Mouse (Mus musculus): Measurements from ENCODE around the gene Cdh22. TPM values are rescaled to one million over a fixed set of nuclear protein-coding genes. Genes with fewer than 3 reads are reported as not detected.

Cdh22 gene
- total RNA-seq, 2 experiments from 2014 or later = 1.4 to 1.7 TPM

DNA sequence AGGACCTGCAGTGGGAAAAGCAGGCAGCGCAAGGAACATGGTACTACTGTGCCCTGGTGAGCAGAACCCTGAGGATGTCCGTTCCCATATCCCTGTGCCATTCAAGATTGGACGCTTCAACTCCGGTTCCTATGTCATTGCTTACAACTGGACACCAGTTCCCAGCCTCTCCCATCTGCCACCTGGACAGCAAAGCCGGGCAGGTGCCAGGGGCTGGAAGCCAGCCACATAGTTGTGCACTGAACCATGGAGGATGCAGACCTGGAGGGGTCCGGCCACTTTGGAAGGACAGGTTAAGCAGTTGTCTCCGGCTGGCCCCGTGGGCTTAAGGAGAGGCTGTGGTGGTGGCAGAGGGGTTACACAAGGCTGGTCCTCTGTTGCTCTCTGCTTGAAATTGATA, 17.7 kb upstream of the Cdh22 start:
- DNase-seq (ENCODE audit: low spot score in 2 of 2) = no peak

DNA sequence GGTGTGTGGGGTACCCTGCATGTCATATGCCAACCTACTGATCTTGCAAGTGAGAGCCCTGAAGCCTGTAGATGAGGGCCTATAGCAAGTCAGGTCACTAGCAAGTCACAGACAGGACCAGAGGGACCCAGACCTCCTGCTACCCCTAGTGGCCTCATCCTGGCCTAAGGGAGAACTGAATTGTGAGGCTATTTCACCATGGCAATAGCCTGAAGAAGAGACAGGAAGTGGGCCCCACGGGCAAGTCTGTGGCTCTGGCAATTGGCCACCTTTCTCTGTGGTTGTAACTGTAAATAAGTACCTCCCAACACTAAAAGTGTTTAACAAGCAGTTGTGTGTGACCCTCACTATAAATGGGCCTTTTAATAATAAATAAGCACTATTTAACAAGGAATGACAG, 16.2 kb upstream of the Cdh22 start:
- DNase-seq (ENCODE audit: low spot score in 2 of 2) = no peak

DNA sequence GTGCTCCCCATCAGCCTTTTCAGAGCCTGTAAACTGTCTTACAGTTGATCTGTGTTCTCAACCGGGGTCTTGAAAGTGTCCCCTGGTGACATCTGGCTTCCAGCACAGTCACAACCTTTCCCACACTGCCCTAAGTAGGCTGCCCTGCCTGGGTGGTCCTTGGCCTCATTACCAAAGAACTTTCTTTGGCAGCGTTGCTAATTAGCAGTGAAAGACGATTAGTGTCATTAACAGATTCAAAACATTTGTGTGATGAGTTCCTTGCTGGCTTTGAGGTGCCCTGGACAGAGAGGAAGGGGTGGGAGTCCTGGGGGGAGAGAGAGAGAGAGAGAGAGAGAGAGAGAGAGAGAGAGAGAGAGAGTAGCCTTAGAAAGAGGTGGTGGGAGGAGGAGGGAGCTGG, 14.3 kb upstream of the Cdh22 start:
- DNase-seq (ENCODE audit: low spot score in 2 of 2) = no peak

DNA sequence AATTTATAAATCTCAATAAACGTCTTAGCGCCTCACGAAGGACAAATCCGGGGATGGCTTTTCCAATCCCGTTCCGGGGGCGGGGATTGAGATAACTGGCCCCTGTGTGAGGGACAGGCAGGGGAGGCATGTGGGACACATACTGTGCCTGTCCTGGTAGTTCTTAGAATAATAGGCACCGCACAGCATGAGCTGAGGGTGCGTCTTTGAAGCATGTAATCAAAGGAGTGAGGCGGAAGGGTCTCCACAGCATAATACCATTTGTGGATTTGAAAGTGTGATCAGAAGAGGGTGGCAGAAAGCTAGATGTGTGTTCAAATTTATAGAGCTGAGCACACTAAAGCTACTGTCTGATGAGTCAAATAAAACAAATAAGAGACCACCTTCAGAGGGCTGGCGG, 11.7 kb upstream of the Cdh22 start:
- no peak for DNase-seq (ENCODE audit: low spot score in 2 of 2)

DNA sequence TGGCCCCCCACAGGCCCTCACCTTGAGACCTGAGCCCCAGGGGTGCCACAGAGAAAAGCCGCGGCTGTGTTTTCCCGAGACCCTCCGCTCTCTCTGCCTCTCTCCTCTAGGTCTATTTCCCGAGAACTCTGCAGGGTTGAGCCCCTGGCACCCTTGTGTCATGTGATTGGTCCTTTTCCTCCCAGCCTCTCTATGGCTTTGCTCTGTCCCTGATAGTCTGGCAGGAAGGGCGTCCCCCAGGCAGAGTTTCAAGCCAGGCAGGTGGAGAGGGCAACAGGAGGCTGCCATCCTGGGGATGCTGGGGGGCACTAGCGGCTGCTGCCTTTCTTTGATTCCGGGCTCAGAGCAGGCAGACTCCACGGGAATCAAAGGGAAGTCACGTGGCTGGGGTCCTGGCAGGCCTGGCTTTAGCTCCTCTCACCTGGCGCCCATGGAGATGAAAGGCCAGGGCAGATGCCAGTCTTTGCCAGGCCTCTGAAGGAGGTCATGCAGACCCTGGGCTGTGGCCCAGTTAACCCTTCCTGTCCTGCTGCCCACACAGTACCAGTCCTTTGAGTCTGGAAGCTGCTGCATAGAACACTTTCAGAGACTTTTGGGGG, 8.6 kb upstream of the Cdh22 start:
- DNase-seq (ENCODE audit: low spot score in 2 of 2) = no peak

DNA sequence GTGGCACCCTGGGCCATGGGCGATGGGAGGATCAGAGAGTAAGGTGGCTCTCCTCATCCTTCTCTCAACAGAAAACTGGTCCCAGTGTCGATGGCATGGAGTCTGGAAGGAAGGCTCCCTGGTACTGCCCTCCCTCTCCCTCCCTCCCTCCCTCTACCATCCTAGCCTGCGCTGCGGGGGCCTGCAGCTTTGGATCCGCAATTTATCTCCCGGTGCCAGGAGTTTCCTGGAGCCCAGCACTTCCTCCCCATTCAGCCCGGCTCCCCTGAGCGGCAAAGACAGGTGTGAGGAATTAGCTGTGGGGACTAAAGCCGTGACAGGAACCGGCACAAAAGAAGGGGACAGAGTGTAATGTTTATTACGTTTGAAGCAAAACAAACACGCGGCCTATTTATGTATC, 7.9 kb upstream of the Cdh22 start:
- no peak for DNase-seq (ENCODE audit: low spot score in 2 of 2)

DNA sequence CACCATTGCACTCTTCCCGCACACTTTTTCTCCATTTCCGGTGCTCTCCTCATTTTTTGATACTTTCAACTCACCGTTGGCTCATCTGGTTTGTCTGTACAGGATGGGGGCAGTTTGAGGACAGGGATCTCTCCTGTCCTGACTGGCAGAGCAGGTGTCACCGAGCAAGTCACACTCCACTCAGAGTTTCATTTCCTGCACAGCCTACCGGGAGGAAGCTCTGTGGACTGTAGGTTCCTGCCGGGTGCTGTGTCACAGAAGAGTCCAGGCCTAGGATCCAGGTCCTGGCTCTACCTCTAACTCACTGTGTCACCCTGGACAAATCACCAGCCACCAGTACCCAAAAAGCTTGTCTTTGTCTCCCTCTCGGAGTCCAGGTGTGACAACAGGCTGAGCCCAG, 7.1 kb upstream of the Cdh22 start:
- DNase-seq (ENCODE audit: low spot score in 2 of 2) = no peak

DNA sequence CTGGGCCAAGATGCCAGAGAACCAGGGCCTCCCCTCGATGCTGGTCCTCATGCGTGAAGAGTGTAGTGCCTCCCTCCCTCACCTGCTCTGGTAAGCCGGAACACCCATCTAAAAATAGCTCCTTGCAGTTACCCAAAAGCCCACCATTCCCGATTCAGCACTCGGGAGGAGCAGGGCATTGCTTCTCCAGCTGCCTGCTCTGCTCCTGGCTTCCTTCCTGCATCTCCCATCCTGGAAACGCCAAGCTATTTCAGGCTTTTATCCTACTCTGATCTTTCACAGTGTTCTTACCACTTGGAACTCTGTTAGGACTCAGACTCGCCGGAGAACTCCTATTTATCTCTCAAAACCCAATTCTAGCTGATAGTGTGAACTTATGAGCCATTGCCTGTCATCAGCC, 5.7 kb upstream of the Cdh22 start:
- no peak for DNase-seq (ENCODE audit: low spot score in 2 of 2)

DNA sequence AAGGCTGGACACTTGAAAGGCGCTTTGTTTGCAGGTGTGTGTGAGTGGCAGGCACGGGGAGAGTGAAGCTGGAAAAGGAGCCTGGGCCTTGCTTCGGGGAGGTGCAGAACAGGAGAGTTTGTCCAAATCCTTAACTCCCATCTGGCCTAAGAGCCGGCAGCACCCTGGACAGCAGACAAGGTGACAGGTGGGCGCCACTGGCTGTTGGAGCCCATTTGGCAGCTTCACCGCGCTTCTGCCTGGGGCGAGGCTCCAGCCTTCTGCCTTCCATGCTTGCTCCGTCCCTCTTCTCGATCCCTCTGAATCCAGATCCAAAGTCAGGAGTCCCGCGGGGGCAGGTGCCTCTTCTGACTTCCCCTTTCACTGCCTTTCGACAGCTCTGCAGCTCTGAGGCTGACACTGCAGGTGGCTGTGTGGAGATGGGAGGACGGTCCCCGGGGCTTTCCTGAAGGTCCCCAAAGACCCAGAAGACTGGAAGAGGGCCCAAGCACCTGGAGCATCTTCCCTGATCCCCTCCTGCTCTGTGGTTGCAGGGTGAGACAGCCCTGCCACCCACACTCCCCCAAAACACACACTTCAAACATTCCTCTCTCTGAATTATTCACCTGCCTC, 5.0 kb upstream of the Cdh22 start:
- DNase-seq (ENCODE audit: low spot score in 2 of 2) = no peak

DNA sequence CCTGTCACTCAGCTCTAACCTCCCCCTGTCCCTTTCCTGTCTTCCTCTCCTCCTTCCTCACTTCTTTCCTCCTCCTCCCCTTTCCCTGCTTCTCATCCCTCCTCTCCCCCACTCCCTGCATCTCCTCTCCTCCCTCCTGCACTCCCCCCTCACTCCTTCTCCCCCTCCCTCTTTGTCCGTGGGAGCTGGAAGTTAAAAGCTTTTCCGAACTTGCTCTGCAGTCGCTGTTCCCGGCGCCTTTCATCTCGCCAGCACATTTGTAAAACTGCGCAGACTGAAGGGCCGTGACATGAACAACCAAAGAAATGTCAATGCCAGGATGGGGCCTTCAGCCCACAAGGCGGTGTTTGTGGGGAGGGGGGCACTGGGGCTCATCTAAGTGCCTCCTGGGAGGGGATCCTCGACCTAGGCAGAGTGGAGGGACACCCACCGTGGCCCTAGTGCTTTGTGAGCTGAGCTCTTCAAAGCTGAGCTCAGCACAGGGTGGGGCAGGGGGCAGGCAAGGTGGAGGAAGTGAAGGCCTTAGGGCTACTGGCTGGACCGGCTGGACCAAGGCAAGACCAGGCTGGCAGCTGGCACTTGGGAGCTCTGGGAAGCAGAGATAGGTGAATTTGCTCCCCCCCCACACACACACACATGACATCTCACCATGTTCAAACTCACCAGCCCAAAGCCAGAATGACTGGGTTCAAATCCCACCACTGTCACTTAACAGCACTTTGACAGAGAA, 3.9 kb upstream of the Cdh22 start:
- DNase-seq (ENCODE audit: low spot score in 2 of 2) = no peak

DNA sequence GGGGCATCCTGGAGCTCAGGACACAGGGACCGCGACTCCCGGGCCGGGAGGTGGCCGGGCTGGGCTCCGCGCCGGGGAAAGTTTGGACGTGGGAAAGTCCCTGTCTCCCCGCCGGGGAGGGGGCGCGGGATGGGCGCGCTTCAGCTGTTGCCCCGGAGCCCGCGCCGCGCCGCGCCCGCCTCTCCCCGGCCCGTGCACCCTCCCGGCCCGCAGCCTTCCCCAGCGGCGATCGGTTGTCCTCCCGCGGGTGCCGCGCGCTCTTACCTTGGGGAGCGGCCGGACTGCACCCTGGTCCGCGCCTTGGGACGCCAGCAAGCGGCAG, 401 bp downstream of the Cdh22 start:
- DNase-seq (ENCODE audit: low spot score in 2 of 2) = no peak

DNA sequence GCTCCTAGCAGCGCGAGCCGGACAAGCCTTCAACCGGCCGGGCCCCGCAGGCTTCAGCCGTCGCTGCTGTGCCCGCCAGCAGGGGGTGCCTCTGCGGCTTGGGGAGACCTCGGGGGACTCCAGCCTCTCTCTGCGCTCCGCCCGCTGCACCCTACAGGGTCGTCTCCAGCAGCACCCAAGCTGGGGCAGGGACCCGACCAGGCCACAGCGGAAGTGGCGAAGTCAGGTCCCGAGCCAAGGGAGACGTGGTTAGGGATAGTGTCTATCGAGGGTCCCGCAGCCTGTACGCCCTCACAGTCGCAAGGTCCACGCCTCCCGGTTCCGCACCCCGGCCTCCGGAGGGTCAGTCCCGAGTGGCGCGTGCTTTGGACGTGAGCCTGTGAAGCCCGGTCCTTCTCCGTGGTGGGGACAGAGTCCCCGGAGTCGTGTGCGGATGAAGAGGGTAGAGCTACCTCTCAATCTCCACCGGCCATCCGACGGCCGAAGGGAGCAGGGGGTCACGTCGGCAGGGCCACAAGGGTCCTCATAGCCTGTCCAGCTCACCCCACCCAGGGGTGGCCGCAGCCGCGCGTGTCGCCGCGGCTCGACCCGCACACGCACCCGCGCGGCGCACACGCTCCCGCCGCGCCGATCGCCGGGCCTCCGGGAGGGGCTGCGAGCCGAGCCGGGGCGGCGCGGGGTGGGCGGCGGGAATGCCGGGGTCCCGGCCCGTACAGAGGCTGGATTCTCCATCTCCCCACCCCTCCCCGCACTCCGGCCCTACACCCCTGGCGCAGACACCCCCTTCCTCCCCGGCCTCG, 962 bp downstream of the Cdh22 start:
- peak in 1 of 2 experiments; percentile 17 for DNase-seq (ENCODE audit: low spot score in 2 of 2)

DNA sequence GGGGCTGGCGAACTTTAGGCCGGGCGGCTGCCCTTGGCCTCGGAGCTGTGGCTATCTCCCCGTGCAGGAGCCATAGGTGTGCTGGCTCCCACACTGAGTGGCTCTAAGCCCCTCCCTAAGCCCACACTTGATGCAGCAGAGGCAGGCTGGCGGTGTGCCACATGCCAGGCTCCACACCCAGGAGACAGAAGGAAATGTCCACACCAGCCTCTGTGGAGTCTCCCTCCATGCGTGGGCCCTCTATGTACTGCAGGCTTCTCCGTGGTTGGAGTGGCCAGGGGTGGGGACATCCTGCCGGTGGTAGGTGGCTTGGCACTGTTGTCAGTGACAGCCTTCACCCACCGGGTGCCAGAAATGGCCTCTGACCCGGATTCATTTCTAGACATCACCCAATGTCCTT, 5.6 kb downstream of the Cdh22 start:
- DNase-seq (ENCODE audit: low spot score in 2 of 2) = no peak

DNA sequence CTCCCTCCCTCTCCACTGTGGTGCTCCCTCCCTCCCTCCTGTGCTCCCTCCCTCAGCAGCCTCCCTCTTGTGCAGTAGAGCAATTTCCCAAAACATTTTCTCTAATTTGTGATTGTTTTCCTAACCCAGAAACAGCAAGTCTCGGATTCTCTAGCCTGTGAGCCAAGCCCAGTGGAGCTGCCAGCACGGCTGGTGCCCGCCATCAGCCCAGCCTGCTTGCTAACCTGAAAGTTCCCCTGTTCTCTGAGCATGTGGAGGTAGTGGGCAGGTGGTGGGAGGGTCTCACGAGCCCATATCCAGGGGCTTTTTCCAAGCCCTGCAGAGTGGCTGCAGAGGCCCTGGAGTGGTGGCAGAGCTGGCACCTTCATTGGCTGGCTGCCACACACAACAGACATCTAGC, 10.8 kb downstream of the Cdh22 start:
- DNase-seq (ENCODE audit: low spot score in 2 of 2) = no peak

DNA sequence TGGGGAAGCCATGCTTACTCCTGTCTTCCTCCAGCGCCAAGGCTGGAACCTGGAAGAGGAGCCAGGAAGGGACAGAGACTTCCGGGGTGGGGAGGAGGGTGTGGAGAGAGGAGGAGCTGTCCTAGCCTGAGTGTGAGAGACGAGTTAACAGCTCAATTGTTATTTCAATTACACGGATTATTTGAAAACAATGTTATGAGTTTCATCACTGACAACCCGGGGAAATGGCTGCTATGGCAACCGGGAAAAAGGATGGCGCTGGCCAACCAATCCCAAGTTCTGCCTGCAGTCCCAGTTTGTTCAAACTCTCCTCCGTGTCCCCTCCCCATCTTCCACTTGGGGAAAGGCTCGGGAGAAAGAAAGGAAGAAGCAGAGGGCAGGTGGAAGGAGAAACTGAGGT, 12.7 kb downstream of the Cdh22 start:
- DNase-seq (ENCODE audit: low spot score in 2 of 2) = no peak

DNA sequence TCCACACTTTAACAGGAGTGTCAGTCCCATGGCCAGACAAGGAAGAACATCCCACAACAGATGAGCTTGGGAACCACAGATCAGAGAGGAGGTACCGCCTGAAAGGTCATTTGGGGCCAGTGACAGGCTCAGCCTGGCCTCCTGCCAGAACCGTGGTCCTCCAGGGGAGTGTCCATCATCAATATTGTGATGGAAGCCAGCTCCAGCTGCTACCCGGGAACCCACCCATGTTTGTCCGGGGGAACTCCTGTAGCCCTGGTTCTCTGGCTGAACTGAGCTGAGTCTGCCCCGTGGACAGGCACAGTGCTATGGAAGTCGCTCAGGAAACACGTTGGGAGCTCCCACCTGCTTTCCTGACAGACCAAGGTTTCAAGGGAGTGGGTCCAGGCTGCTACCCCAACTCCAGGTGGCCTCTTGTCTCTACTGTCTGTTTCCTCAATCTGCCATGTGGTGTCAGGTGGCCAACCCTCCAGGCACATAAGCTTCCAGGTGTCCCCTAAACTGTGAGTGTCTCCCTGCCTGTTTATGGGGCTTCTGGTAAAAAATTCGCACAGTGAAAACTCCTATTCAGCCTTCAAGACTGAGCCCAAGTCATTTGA, 14.2 kb downstream of the Cdh22 start:
- DNase-seq (ENCODE audit: low spot score in 2 of 2) = no peak

DNA sequence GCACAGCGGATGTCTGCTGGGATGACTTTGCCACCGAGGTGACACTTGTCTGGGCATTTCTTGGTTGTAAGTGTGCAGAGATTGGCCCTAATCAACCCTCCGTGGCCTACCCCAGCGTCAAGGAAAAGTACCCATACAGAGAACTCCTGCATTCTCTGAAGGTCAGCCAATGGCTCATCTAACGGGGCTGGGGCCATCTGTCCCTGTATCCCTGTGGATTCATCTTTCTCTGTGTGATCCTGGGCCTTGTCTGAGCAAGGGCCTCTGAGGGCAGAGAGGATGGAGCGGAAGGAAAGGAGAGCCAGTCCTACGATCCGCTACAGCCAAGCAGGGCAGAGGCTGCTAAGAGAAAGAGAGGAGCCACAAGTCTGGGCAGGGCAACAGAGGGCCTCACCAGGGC, 15.7 kb downstream of the Cdh22 start:
- no peak for DNase-seq (ENCODE audit: low spot score in 2 of 2)

DNA sequence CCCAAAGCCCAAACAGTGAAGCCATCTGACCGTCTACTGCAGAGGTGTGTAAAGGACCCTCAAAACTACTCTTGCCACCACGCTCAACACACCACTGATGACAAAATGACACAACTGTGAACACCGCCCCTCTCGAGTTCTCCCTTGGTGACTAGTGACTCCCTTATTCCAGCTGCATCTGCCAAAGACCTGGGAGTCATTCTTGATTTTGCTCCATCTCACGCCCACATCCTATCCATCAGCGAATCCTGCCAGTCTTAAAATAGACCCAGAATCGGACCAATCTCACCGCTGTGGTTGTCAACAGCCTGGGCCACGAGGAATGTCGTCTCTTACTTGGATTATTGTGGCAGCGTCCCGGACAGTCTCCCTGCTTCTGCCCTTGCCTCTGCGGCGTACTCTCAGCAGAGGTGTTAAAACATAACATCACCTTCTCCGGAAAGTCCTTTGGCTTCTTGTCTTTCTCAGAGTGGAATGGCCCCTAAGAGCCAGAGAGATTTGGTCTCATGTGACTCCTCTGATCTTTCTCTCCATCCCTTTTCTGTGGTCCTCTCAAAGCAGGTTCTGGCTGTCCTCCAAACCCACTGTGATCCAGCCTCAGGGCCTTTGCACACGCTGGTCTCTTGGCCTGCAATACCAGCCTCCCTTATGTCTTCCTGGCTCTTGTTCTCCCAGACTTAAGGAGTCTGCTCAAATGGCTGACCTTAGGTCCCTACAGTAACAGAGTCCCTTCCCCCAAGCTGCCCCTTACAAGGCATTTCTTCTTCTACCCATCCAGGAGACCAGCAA, 17.1 kb downstream of the Cdh22 start:
- no peak for DNase-seq (ENCODE audit: low spot score in 2 of 2)

DNA sequence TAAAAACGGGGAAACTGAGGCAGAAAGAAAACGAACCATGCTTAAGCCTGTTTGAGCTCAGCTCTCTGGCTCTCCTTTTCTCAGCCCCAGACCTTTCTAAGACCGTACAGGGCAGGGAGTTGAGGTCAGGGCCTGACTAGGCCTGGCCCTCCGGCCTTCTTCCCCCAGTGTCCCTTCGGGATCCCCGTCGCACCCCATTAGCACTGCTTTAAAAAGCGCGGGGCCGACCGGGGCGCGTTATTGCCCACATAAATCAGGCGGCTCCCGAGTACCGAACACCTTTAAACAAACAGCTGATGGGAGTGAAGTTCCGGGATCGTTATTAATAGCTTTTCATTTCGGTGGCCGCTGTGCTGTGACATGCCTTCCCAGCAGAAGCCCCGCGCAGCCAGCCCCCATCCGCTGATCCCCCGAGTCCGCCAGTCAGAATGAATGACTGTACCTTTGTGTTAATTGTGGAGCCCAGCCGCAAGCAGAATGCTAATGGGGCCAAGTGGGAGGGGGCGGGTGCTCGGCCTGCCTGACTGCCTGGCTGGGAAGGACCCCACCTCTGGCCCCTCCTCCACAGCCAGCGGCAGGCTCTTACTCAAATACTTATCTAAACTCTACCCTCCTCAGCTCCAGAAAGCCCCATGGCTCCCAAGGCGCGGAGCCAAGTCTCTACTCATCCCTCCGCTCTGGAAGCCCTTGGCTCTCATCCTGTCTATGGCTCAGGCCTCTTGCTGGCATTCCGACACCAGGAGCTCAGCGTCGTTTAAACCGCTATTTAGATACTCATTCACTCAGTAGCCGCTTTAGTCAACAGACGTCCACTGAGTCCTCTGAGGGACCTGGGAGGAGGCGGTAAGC, 19.3 kb downstream of the Cdh22 start:
- DNase-seq (ENCODE audit: low spot score in 2 of 2) = no peak

DNA sequence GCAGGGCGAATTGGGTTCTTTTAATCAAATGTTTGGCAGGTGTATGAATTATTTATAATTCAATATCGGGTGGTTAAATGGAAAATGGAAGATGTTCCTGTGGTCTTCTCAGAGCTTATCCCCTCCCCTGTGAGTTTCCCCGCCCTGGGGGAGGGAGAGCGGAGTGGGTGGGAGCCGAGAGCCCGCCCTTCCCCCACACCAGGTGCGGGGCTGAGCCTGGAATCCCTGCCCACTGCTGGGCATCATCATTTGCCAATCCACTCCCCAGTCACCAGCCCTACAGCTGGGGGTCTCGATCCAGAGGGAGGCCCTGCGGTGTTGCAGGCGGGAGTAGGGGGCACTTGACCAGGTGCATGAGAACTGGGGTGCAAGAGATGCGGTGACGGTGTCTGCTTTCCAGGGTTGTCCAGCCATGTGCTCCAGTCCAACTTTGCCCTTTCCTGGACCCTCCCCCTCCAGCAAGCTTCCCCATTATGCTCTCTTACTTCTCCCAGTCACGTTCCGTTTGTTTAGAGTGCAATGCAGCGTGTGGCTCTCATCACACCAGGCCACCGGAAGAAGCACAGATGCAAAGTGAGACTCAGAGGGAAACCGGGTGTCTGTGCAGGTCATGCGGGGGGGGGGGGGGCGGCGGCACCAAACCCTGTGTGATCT, 23.1 kb downstream of the Cdh22 start:
- no peak for DNase-seq (ENCODE audit: low spot score in 2 of 2)

Data from adrenal gland, postnatal 4 days (tissue).